Mouse (Mus musculus): Measurements from ENCODE around the gene Pds5b. TPM values are rescaled to one million over a fixed set of nuclear protein-coding genes. Genes with fewer than 3 reads are reported as not detected.

Pds5b gene
- polyA plus RNA-seq, 1 experiment from 2014 or later = 46.2 TPM

GRCm38 (mm10) chr5:150814111-150814990 is 140.8 kb downstream of the Pds5b start:
- WGBS = 76% methylated on average over 13 of the region's 13 CpGs
- Histone ChIP-seq H3K9me3 (no peaks in the 10 kb centered on the region), H3K36me3 (replicated peaks) (0 out of 2 replicates have a peak, but pooled peaks cover 5% of the 10 kb centered on the region), H3K9ac (no peak overlapping the region), H3K27ac (no peak overlapping the region), H3K4me3 (replicated peaks) (no peak overlapping the region), H3K27me3 (no peaks in the 10 kb centered on the region), H3K4me2 (no peak overlapping the region), H3K4me1 (peaks cover 7% of the 10 kb centered on the region; the same call in 1 of the 2 replicates)
- ATAC-seq (ENCODE audit: low FRiP score) = no peak

GRCm38 (mm10) chr5:150815400-150815799 is 141.9 kb downstream of the Pds5b start:
- 0 out of 2 replicates have a peak, but pooled peaks cover 5% of the 10 kb centered on the region for H3K36me3 ChIP-seq (replicated peaks)
- peaks cover 7% of the 10 kb centered on the region; the same call in 1 of the 2 replicates for H3K4me1 ChIP-seq
- H3K27me3 ChIP-seq = no peaks in the 10 kb centered on the region
- H3K9me3 ChIP-seq = no peaks in the 10 kb centered on the region
- WGBS = 89% methylated on average over 4 of the region's 4 CpGs
- H3K27ac ChIP-seq = no peak overlapping the region
- ATAC-seq (ENCODE audit: low FRiP score) = no peak
- H3K4me3 ChIP-seq (replicated peaks) = no peak overlapping the region
- H3K9ac ChIP-seq = no peak overlapping the region
- no peak overlapping the region for H3K4me2 ChIP-seq

- 90% methylated on average over 5 of the region's 5 CpGs for WGBS
- no peak overlapping the region for H3K9ac ChIP-seq
- H3K4me1 ChIP-seq = peaks cover 7% of the 10 kb centered on the region; the same call in 1 of the 2 replicates
- no peak overlapping the region for H3K4me3 ChIP-seq (replicated peaks)
- 0 out of 2 replicates have a peak, but pooled peaks cover 5% of the 10 kb centered on the region for H3K36me3 ChIP-seq (replicated peaks)
- H3K27ac ChIP-seq = no peak overlapping the region
- no peaks in the 10 kb centered on the region for H3K27me3 ChIP-seq
- no peak overlapping the region for H3K4me2 ChIP-seq
- H3K9me3 ChIP-seq = no peaks in the 10 kb centered on the region
- no peak for ATAC-seq (ENCODE audit: low FRiP score)
These were observed 143.2 kb downstream of the Pds5b start for GRCm38 (mm10) chr5:150816775-150817174.

- no peak overlapping the region for H3K27ac ChIP-seq
These were observed 144.5 kb downstream of the Pds5b start for GRCm38 (mm10) chr5:150818041-150818440.

GRCm38 (mm10) chr5:150818886-150819285 is 145.3 kb downstream of the Pds5b start:
- WGBS = 81% methylated on average over 4 of the region's 4 CpGs
- H3K27ac ChIP-seq = no peak overlapping the region

More at GRCm38 (mm10) chr5:150818041-150818440, 144.5 kb downstream of the Pds5b start:
- H3K27me3 ChIP-seq = no peaks in the 10 kb centered on the region
- peaks cover 7% of the 10 kb centered on the region; the same call in 1 of the 2 replicates for H3K4me1 ChIP-seq
- no peaks in the 10 kb centered on the region for H3K36me3 ChIP-seq (replicated peaks)
- no peaks in the 10 kb centered on the region for H3K9me3 ChIP-seq
- no peak for ATAC-seq (ENCODE audit: low FRiP score)
- H3K9ac ChIP-seq = no peak overlapping the region
- H3K4me3 ChIP-seq (replicated peaks) = no peak overlapping the region
- no peak overlapping the region for H3K4me2 ChIP-seq
- 76% methylated on average over 2 of the region's 2 CpGs for WGBS

GRCm38 (mm10) chr5:150819520-150819919 is 146.0 kb downstream of the Pds5b start:
- no peaks in the 10 kb centered on the region for H3K27me3 ChIP-seq
- no peak overlapping the region for H3K27ac ChIP-seq
- 76% methylated on average over 5 of the region's 5 CpGs for WGBS
- no peak overlapping the region for H3K9ac ChIP-seq
- H3K36me3 ChIP-seq (replicated peaks) = no peaks in the 10 kb centered on the region
- ATAC-seq (ENCODE audit: low FRiP score) = no peak
- no peaks in the 10 kb centered on the region for H3K9me3 ChIP-seq
- H3K4me3 ChIP-seq (replicated peaks) = no peak overlapping the region
- no peaks in the 10 kb centered on the region for H3K4me1 ChIP-seq
- H3K4me2 ChIP-seq = no peak overlapping the region

More at GRCm38 (mm10) chr5:150818886-150819285, 145.3 kb downstream of the Pds5b start:
- Histone ChIP-seq H3K27me3 (no peaks in the 10 kb centered on the region), H3K36me3 (replicated peaks) (no peaks in the 10 kb centered on the region), H3K4me2 (no peak overlapping the region), H3K4me1 (peaks cover 2% of the 10 kb centered on the region; the same call in 1 of the 2 replicates), H3K9ac (no peak overlapping the region), H3K4me3 (replicated peaks) (no peak overlapping the region), H3K9me3 (no peaks in the 10 kb centered on the region)
- no peak for ATAC-seq (ENCODE audit: low FRiP score)

- 91% methylated on average over 4 of the region's 4 CpGs for WGBS
- no peak for ATAC-seq (ENCODE audit: low FRiP score)
- H3K27ac ChIP-seq = no peak overlapping the region
These were observed 147.6 kb downstream of the Pds5b start for GRCm38 (mm10) chr5:150821152-150821551.

GRCm38 (mm10) chr5:150822781-150823180 is 149.2 kb downstream of the Pds5b start:
- H3K27ac ChIP-seq = no peak overlapping the region
- no peak overlapping the region for H3K4me2 ChIP-seq
- H3K4me1 ChIP-seq = no peaks in the 10 kb centered on the region
- H3K36me3 ChIP-seq (replicated peaks) = no peaks in the 10 kb centered on the region
- WGBS = 85% methylated on average over 6 of the region's 6 CpGs
- no peak for ATAC-seq (ENCODE audit: low FRiP score)
- H3K27me3 ChIP-seq = no peaks in the 10 kb centered on the region
- H3K4me3 ChIP-seq (replicated peaks) = no peak overlapping the region
- no peaks in the 10 kb centered on the region for H3K9me3 ChIP-seq
- no peak overlapping the region for H3K9ac ChIP-seq

More at GRCm38 (mm10) chr5:150821152-150821551, 147.6 kb downstream of the Pds5b start:
- H3K4me3 ChIP-seq (replicated peaks) = no peak overlapping the region
- no peaks in the 10 kb centered on the region for H3K36me3 ChIP-seq (replicated peaks)
- H3K9ac ChIP-seq = no peak overlapping the region
- no peaks in the 10 kb centered on the region for H3K4me1 ChIP-seq
- no peak overlapping the region for H3K4me2 ChIP-seq
- no peaks in the 10 kb centered on the region for H3K9me3 ChIP-seq
- no peaks in the 10 kb centered on the region for H3K27me3 ChIP-seq

- no peaks in the 10 kb centered on the region for H3K36me3 ChIP-seq (replicated peaks)
- H3K4me1 ChIP-seq = no peaks in the 10 kb centered on the region
- H3K27ac ChIP-seq = no peak overlapping the region
- 92% methylated on average over 3 of the region's 3 CpGs for WGBS
- ATAC-seq (ENCODE audit: low FRiP score) = no peak
- H3K4me2 ChIP-seq = no peak overlapping the region
- H3K27me3 ChIP-seq = no peaks in the 10 kb centered on the region
- H3K9ac ChIP-seq = no peak overlapping the region
- no peaks in the 10 kb centered on the region for H3K9me3 ChIP-seq
- H3K4me3 ChIP-seq (replicated peaks) = no peak overlapping the region
These were observed 149.8 kb downstream of the Pds5b start for GRCm38 (mm10) chr5:150823361-150823760.

- Histone ChIP-seq H3K9me3 (no peaks in the 10 kb centered on the region), H3K36me3 (replicated peaks) (no peaks in the 10 kb centered on the region), H3K9ac (no peak overlapping the region), H3K4me1 (no peaks in the 10 kb centered on the region), H3K4me3 (replicated peaks) (no peak overlapping the region), H3K27ac (no peak overlapping the region), H3K4me2 (no peak overlapping the region), H3K27me3 (no peaks in the 10 kb centered on the region)
- no peak for ATAC-seq (ENCODE audit: low FRiP score)
- 91% methylated on average over 5 of the region's 5 CpGs for WGBS
These were observed 156.0 kb downstream of the Pds5b start for GRCm38 (mm10) chr5:150829499-150829898.

GRCm38 (mm10) chr5:150830718-150831117 is 157.2 kb downstream of the Pds5b start:
- Histone ChIP-seq H3K27me3 (no peaks in the 10 kb centered on the region), H3K4me1 (no peaks in the 10 kb centered on the region), H3K36me3 (replicated peaks) (no peaks in the 10 kb centered on the region), H3K4me2 (no peak overlapping the region), H3K4me3 (replicated peaks) (no peak overlapping the region), H3K27ac (no peak overlapping the region), H3K9ac (no peak overlapping the region), H3K9me3 (no peaks in the 10 kb centered on the region)
- ATAC-seq (ENCODE audit: low FRiP score) = peak; percentile 45; the same call in 1 of the 2 replicates
- WGBS = 59% methylated on average over 9 of the region's 9 CpGs

- H3K9ac ChIP-seq = no peak overlapping the region
- no peaks in the 10 kb centered on the region for H3K36me3 ChIP-seq (replicated peaks)
- H3K4me3 ChIP-seq (replicated peaks) = no peak overlapping the region
- 96% methylated on average over 8 of the region's 8 CpGs for WGBS
- no peak for ATAC-seq (ENCODE audit: low FRiP score)
- H3K27ac ChIP-seq = no peak overlapping the region
- H3K9me3 ChIP-seq = peaks cover 15% of the 10 kb centered on the region; the same call in 1 of the 2 replicates
- H3K4me2 ChIP-seq = no peak overlapping the region
- H3K27me3 ChIP-seq = no peaks in the 10 kb centered on the region
- H3K4me1 ChIP-seq = peaks cover 7% of the 10 kb centered on the region
These were observed 163.2 kb downstream of the Pds5b start for GRCm38 (mm10) chr5:150836782-150837181.
